Mouse (Mus musculus): ENCODE measurements around the gene Cyp4f17. TPM values are rescaled to one million over a fixed set of nuclear protein-coding genes. Genes with fewer than 3 reads are reported as not detected.
"Not testable (repeated sequence)": the region's sequence is repeated elsewhere in the genome, so short reads cannot be mapped to it uniquely, and the experiment has no call there.

Gene Cyp4f17
- polyA plus RNA-seq, 1 experiment from 2014 or later: 0.91 TPM

DNA sequence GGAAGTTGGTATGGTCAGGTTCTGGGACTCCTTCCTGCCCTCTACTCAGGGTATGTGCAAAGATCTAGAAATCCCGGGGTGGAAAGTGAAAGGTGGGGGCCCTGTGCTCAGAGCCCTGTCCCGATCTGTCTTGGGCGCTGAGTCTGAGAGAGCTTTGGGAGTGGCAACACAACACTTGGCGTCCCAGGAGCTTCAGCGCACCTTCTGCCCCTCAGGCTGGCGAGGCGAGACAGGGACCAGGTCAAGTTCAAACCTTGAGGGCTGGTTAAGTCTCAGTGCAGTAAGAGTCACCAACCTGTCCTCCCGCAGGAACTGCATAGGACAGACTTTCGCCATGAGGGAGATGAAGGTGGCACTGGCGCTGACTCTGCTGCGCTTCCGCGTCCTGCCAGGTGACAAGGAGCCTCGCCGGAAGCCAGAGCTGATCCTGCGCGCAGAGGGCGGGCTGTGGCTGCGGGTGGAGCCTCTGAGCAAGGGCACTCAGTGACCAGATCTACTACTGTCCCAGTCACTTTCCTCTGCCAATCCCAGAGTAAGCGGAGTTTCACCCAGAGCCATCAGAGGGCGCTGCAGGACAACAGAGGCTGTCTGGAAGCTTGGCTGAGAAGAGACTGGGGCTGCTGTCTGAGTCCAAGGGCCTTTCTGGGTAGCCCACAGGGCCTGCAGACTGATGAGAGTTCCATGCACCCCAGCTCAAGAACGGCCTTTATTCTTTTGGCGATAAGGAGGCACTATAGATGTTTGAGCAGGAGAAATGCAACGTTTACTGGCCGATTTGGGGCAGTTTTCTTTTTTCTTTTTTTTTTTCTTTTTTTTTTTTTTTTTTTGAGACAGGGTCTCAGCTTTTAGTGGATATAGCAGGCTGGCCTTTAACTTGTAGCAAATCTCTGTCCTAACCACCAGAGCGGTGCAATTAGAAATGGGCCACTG is 22.8 kb downstream of the Cyp4f17 start:
- Histone ChIP-seq H3K4me1 (peaks cover 9% of the 10 kb centered on the region), H3K27ac (no peak overlapping the region), H3K9ac (peak overlapping the region; percentile 54), H3K4me3 (peak overlapping the region; percentile 55), H3K4me2 (peak overlapping the region; percentile 73), H3K9me3 (replicated peaks) (no peaks in the 10 kb centered on the region), H3K27me3 (replicated peaks) (no peaks in the 10 kb centered on the region), H3K36me3 (no peaks in the 10 kb centered on the region)
- peak; percentile 88 for ATAC-seq
- 10% methylated on average over 26 of the region's 26 CpGs for WGBS (ENCODE audit: insufficient replicate concordance)

DNA sequence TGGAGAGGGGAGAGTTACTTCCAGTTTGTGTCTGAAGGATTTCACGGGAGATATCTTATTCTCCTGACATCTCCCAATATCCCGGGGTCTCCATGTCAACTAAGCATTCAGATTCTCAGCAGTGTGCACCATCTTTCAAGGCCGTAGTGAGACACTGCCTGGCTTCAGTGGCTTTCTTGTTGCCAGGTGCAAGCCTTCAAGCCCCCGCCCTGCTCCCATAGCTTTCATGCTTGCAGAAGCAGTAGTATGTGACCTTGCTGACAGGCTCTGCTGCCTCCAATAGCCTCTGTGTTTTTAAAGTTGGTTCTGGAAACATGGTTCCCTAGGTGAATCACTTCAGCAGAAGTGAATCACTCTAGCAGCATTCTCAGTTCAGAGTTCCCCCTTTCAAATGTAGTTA is 26.5 kb downstream of the Cyp4f17 start:
- not testable (repeated sequence) for ATAC-seq; H3K4me1 ChIP-seq; H3K4me3 ChIP-seq; H3K4me2 ChIP-seq; H3K27ac ChIP-seq; H3K27me3 ChIP-seq (replicated peaks); H3K36me3 ChIP-seq; H3K9me3 ChIP-seq (replicated peaks); H3K9ac ChIP-seq
- 56% methylated on average over 4 of the region's 4 CpGs for WGBS (ENCODE audit: insufficient replicate concordance)

DNA sequence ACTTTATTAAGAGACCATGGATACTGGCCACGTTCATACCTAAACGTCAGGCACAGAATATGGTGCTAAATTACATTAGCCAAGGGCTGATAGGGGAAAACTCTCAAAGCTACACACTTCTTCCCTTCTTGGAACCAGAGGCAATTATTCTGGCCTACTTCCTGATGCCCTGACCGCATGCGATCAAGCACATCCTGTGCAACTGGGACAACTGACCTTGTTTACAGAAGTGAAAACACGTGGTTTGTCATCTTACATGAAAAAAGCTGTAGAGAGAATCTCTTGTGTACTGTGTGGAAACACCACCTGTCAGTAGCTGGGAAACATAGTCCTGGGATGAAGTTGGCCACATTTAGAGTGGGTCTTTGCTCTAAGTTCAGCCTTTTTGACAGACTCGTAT is 28.2 kb downstream of the Cyp4f17 start:
- H3K4me1 ChIP-seq: no peaks in the 10 kb centered on the region
- no peak overlapping the region for H3K4me2 ChIP-seq
- H3K9me3 ChIP-seq (replicated peaks): no peaks in the 10 kb centered on the region
- H3K27ac ChIP-seq: no peak overlapping the region
- WGBS (ENCODE audit: insufficient replicate concordance): 52% methylated on average over 6 of the region's 6 CpGs
- ATAC-seq: no peak
- H3K9ac ChIP-seq: no peak overlapping the region
- H3K36me3 ChIP-seq: no peaks in the 10 kb centered on the region
- H3K27me3 ChIP-seq (replicated peaks): no peaks in the 10 kb centered on the region
- no peak overlapping the region for H3K4me3 ChIP-seq

DNA sequence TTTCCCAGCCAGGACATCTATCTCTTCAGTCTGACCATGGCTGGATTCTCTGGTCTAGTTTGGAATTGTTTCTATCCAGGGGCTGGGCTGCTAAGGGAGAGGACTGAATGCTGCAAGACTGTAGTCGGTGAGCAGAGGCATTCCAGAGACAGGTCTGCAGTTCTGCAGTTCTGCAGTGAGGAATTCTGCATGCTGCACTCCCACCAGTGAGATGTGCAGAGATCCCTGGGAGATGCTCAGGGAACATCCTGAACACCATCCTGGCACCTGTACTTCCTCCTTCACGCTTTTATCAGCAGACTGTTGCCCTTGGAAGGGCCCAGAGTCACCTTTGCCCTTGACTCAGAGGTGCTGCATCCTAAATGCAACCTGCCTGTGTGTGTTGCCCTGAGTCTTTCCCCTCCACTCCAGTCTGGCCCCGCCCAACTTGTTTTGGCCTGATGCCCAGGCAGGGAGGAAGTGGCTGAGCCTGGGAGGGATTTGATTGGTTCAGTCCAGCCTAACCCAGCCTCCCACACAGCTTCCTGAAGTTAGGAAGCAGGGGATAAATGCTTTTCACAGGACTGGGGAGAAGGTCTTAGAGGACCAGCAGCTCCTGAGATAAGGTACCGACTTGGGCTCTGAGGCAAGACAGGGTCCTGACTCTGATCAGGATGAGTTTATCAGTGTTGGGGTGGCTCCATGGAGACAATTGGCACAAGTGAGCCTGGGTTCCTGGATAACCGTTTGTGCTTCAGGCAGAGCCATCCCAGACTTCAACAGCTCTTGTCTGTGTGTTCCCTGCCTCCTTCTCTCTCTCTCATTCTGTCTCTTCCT is 30.4 kb downstream of the Cyp4f17 start, which contains the start of gene Cyp4f16:
Cyp4f16 (plus strand) TSS at position 508 of the 816 bp plus-strand sequence.
- not testable (repeated sequence) for H3K27ac ChIP-seq

DNA sequence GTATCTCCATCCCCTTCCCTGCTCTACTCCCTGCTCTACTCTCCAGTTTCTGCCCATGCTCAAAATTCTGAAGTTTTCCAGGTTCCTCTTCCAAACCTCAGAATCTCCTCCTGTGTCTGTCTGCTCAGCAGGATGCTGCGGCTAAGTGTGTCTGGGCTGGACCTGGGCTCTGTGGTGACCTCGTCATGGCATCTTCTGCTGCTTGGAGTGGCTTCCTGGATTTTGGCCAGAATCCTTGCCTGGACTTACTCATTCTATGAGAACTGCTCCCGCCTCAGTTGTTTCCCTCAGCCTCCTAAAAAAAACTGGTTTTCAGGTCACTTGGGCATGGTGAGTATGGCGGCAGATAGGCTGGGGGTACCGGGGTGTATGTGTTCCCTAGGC is 31.0 kb downstream of the Cyp4f17 start:
- Histone ChIP-seq H3K4me1 (no peaks in the 10 kb centered on the region), H3K4me3 (peak overlapping the region; percentile 36), H3K27me3 (replicated peaks) (no peaks in the 10 kb centered on the region), H3K27ac (no peak overlapping the region), H3K9me3 (replicated peaks) (no peaks in the 10 kb centered on the region), H3K4me2 (peak overlapping the region; percentile 41), H3K36me3 (no peaks in the 10 kb centered on the region), H3K9ac (no peak overlapping the region)
- 0 out of 2 replicates have a peak, but pooled peaks have one; percentile 13 for ATAC-seq
- 39% methylated on average over 5 of the region's 5 CpGs for WGBS (ENCODE audit: insufficient replicate concordance)

More for the DNA sequence above, 30.4 kb downstream of the Cyp4f17 start, which contains the start of gene Cyp4f16:
- H3K9ac ChIP-seq; H3K27me3 ChIP-seq (replicated peaks); H3K4me1 ChIP-seq; H3K9me3 ChIP-seq (replicated peaks); H3K36me3 ChIP-seq: not testable (repeated sequence)
- ATAC-seq: peak; percentile 71
- Histone ChIP-seq H3K4me3 (peak within 1 kb of the TSS; percentile 36), H3K4me2 (peak within 1 kb of the TSS; percentile 41)
- WGBS (ENCODE audit: insufficient replicate concordance): 11% methylated on average over 5 of the region's 5 CpGs

DNA sequence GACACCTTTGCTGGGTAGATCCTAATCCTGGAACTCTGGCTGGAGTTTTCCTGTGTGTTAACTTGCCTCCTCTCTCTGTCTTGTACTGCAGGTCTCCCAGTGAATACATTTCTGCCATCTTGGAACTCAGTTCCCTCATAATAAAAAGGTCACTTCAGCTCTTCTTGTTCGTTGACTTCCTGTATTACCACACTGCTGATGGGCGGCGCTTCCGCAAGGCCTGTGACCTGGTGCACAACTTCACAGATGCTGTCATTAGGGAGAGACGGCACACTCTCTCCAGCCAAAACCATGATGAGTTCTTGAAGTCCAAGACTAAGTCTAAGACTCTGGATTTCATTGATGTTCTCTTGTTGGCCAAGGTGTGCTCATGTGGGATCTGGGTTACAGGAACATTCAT is 38.9 kb downstream of the Cyp4f17 start:
- 70% methylated on average over 5 of the region's 5 CpGs for WGBS (ENCODE audit: insufficient replicate concordance)
- not testable (repeated sequence) for H3K4me1 ChIP-seq; H3K9ac ChIP-seq; ATAC-seq; H3K9me3 ChIP-seq (replicated peaks); H3K4me2 ChIP-seq; H3K27me3 ChIP-seq (replicated peaks); H3K27ac ChIP-seq; H3K36me3 ChIP-seq; H3K4me3 ChIP-seq

DNA sequence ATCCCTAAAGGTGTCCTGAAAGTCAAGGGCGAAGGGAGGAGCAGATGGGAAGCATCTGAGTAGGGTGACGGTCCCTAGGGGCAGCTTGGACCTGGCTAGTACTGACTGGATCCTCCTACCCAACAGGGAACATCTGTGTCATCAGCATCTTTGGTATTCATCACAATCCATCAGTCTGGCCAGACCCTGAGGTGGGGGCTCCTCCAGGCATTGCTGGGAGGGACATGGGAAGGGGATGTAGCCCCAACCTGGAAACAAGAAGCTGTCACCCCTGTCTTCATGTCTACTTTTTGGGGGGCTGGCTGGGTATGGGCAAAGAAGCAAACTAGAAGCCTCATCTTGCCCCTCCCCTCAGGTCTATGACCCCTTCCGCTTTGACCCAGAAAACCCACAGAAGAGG is 44.5 kb downstream of the Cyp4f17 start:
- WGBS (ENCODE audit: insufficient replicate concordance): 73% methylated on average over 3 of the region's 3 CpGs

DNA sequence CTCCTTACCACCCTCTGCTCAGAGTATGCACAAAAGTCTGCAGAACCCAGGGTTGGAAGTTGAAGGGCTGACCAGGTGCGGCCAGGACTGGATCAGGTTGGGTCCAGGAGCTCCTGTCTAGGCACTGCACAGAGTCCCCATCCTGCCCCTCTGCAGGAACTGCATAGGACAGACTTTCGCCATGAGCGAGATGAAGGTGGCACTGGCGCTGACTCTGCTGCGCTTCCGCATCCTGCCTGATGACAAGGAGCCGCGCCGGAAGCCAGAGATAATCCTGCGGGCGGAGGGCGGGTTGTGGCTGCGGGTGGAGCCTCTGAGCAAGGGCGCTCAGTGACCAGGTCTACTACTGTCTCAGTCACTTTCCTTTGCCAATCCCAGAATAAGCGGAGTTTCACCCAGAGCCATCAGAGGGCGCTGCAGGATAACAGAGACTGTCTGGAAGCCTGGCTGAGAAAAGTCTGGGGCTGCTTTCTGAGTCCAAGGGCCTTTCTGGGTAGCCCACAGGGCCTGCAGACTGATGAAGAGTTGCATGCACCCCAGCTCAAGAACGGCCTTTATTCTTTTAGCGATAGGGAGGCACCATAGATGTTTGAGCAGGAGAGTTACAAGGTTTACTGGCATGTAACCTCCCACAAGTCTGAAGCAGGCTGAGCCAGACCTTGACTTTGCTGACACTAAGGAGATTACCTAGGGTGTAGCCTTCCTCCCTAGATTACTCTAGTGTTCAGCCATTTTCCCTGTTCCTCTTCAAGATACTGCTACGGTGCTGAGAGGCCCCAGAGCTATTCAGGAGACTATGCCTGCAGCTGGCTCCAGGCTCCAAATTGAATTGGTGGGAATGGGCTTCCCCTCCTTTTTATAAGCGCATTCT is 45.3 kb downstream of the Cyp4f17 start:
- H3K27ac ChIP-seq: no peak overlapping the region
- WGBS (ENCODE audit: insufficient replicate concordance): 11% methylated on average over 20 of the region's 20 CpGs
- H3K9me3 ChIP-seq (replicated peaks): no peaks in the 10 kb centered on the region
- 0 out of 2 replicates have a peak, but pooled peaks cover 5% of the 10 kb centered on the region for H3K4me1 ChIP-seq
- peak overlapping the region; percentile 41 for H3K9ac ChIP-seq
- H3K4me3 ChIP-seq: peak overlapping the region; percentile 40
- peak; percentile 82 for ATAC-seq
- H3K36me3 ChIP-seq: no peaks in the 10 kb centered on the region
- no peaks in the 10 kb centered on the region for H3K27me3 ChIP-seq (replicated peaks)
- H3K4me2 ChIP-seq: peak overlapping the region; percentile 63

More for the DNA sequence above, 44.5 kb downstream of the Cyp4f17 start:
- not testable (repeated sequence) for H3K27ac ChIP-seq; H3K36me3 ChIP-seq; H3K9me3 ChIP-seq (replicated peaks); H3K4me1 ChIP-seq; H3K27me3 ChIP-seq (replicated peaks); ATAC-seq
- Histone ChIP-seq H3K4me2 (peak overlapping the region; percentile 63), H3K9ac (peak overlapping the region; percentile 41; the same call in 1 of the 2 replicates), H3K4me3 (peak overlapping the region; percentile 40)

DNA sequence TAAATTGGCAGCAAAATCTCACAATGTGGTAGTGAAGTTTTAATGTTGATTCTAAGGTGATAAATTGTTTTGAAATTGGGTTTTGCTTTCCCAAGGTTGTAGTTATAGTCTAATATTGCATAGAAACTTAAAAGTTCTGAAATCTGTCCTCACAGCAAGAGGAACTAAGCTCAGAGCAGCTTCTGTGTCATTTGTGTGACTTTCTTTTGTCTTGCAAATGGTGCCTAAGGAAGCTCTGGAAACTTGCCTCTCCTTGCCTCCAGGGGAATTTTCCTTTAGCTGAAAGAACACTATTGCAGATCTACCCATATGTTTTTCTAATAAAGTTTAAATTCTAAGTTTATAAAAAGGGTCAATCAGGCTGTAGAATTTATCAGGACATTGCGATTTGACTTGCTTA is 47.2 kb downstream of the Cyp4f17 start:
- ATAC-seq; H3K27me3 ChIP-seq (replicated peaks); H3K27ac ChIP-seq; H3K4me1 ChIP-seq; H3K9ac ChIP-seq; H3K4me2 ChIP-seq; H3K36me3 ChIP-seq; H3K4me3 ChIP-seq; H3K9me3 ChIP-seq (replicated peaks): not testable (repeated sequence)
- WGBS (ENCODE audit: insufficient replicate concordance): 37% methylated on average over 1 of the region's 1 CpGs

DNA sequence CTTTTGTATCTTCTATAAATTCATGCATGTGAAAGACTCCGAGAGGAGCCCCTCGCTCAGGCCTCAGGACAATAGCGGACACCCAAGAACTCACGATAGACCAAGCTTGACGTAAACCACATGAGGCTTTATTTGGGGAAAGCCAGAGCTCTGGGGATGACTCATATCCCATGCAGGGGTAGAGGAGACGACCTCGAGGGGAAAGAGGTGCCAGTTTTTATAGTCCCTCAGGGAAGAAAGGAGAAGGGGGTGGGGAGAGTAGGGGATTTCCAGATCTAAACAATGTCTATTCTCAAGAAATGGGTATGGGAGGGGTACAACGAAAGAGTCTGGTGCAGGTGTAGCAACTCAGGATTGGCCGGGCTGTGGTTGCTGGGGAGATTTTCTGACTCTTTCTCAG is 48.5 kb downstream of the Cyp4f17 start:
- not testable (repeated sequence) for H3K4me1 ChIP-seq; H3K4me3 ChIP-seq; H3K4me2 ChIP-seq; ATAC-seq; H3K9me3 ChIP-seq (replicated peaks); H3K9ac ChIP-seq; H3K27me3 ChIP-seq (replicated peaks); H3K36me3 ChIP-seq; H3K27ac ChIP-seq
- 58% methylated on average over 9 of the region's 9 CpGs for WGBS (ENCODE audit: insufficient replicate concordance)

DNA sequence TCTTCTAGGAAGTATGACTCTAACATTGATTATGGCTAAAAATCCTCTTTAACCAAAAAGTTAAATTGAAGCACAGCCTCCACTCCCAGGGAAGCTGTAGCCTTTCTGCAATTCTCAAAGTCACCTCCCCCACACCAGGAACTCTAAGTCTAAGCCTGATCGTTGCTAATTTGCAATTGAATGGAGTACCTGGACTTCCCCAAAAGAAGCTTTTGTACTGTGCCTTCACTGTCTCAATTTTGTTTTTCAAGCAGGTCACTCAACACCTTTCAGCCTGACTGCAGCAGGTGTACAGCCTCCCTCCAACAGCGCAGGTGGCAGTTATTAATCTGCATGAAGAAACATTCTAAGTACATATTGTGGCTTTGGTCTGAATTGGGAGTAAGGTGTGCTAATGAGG is 57.5 kb downstream of the Cyp4f17 start:
- not testable (repeated sequence) for H3K27ac ChIP-seq; H3K4me1 ChIP-seq; H3K4me3 ChIP-seq; H3K9ac ChIP-seq; H3K4me2 ChIP-seq; ATAC-seq; H3K36me3 ChIP-seq; H3K27me3 ChIP-seq (replicated peaks)
- 0 out of 2 replicates have a peak, but pooled peaks cover 29% of the 10 kb centered on the region for H3K9me3 ChIP-seq (replicated peaks)
- WGBS (ENCODE audit: insufficient replicate concordance): 75% methylated on average over 2 of the region's 2 CpGs

Data from liver, embryonic 12.5 days (tissue).